Mouse (Mus musculus): ENCODE data around the gene Hoxa6.

The Hoxa6 gene

DNA sequence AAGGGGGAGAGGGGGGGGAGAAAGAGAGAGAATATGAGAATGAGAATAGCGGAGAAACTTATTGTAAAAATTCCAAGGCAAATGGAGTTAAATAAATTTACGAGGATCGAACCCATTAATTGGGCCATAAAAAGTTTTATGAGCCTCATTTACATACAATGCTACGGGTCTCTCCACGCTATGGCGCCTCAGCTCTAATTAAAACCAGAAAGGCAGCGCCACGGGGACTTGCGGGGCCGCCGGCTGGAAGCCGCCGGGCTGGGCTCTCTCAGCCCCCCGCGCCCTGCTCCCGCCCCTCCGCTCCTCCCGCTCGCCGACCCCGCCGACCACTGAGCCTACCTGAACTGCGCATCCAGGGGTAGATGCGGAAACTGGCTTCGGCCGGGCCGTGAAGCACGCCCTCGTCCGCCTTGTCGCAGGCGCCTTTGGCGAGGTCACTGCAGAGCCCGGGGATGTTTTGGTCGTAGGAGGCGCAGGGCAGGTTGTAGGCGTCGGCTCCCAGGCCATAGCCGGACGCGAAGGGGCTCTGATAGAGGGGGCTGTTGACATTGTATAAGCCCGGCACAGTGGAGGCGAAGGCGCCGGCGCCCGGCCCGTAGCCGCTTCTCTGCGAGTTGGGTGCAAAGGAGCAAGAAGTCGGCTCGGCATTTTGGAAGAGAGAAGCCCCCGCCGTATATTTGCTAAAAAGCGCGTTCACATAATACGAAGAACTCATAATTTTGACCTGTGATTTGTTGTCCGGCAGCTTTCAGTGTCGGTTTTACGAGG lies 8.4 kb upstream of the Hoxa6 start:
- no peak for DNase-seq (ENCODE audit: extremely low spot score, low read depth, low spot score)

DNA sequence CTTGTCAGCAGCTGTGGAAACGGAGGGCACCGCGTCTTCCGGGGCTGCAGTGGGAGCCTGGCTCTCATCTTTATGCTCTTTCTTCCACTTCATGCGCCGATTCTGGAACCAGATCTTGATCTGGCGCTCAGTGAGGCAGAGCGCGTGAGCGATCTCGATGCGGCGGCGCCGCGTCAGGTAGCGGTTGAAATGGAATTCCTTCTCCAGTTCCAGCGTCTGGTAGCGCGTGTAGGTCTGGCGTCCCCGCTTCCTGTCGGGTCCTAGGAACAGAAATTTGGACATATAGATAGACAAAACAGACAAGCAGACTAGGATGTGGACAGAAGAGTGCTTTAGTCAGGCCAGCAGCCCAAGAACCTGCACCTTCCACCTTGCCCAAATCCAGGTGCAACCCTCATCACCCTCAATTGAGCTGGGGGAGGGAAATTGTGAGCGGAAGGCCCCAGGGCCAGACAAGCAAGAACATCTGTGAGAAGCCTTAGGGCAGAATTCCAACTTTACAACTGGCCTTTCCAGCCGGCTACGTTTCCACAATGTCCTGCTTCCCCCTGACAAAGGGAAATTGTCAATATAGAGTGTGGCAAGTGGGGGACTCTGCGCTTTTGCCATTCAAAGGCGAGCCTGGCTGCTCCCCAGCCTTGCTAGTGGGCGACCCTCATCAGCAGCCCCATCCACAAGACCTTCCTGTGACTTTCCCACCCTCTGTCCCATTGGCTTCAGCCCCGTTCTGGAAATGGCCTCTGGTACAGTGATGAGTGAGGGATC lies 7.4 kb upstream of the Hoxa6 start:
- DNase-seq (ENCODE audit: extremely low spot score, low read depth, low spot score), result no peak

DNA sequence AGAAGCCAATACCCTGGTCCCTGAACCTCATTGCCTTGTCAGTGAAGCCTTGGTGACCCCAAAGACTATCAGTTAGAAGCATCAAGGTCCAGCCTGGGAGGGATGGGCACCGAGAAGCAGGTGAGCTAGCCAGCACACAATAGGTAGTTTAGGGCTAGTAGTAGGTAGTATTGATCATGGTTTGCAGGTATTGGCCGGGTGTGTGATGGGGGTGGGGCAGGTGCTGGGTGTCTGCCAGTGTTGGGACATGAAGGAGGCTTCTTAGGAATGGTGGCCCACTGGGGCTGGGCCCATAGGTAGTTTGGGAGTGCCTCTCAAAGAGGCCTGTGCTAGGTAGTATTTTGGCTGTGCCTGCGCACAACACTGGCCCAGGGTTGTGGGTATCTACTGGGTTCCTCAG lies 6.5 kb upstream of the Hoxa6 start:
- no peak for DNase-seq (ENCODE audit: extremely low spot score, low read depth, low spot score)

DNA sequence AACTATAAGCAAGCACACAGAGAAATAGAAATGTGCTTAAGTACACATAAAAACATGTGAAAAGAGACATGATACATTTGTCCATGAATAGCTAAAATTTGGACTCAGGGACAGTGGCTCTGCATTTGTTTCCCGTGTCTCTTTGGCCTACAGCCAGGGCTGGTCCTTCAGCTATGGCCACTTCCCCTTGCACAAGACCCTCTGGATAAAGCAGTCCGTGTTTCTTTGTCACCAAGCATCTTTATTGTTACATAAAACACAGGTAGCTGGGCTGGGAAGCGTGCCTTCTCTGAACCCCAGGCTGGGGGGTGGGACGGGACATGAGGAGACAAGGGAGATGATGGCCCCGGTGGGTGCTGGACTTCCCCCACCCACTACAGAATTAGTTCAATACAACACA lies 5.7 kb upstream of the Hoxa6 start:
- no peak for DNase-seq (ENCODE audit: extremely low spot score, low read depth, low spot score)

DNA sequence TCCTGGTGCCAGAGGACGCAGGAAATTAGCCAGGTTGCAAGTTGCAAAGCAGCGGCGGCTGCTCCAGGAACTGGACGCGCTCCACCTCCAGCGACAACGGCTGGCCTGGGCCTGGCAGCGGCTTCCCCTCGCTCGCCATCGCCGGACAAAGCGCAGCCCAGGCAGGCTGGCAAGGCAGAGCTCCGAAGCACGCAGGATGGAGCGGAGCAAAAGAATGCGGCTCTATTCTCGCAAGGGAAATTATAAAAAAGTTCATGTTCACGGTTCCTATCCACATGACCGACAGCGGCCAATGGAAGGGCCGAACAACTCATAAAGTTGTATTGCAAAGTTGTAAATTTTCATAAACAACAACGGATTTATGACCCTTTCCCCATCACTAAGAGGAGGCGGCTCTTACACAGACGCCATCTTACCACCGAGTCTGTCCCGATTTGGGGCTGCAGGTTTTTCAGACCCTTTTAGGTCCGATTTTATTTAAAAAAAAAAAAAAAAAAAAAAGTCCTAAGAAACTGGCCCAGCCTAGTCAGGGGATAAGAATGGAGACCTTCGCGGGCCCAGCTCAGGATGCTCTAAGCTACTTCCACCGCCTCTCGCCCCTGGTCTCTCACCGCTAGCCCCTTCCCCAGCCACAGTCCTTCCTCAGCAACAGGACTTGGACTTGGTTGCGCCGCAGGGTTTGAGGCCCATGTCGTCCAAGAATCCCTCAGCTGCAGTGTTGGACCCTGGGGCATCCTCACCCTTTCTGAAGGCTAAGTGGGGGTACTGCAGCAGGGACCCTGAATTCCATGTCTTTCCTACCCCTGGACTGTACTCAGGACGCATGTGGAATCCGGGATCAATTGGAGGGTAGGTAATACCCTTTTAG lies 4.8 kb upstream of the Hoxa6 start, which contains the start of the genes Hoxa3 and Gm28308:
Gene Hoxa3, minus strand, starts transcription at position 218 of the 868 bp plus-strand sequence.
Gene Gm28308, minus strand, starts transcription at position 221 of the 868 bp plus-strand sequence.
- DNase-seq (ENCODE audit: extremely low spot score, low read depth, low spot score), result peak; percentile 91

DNA sequence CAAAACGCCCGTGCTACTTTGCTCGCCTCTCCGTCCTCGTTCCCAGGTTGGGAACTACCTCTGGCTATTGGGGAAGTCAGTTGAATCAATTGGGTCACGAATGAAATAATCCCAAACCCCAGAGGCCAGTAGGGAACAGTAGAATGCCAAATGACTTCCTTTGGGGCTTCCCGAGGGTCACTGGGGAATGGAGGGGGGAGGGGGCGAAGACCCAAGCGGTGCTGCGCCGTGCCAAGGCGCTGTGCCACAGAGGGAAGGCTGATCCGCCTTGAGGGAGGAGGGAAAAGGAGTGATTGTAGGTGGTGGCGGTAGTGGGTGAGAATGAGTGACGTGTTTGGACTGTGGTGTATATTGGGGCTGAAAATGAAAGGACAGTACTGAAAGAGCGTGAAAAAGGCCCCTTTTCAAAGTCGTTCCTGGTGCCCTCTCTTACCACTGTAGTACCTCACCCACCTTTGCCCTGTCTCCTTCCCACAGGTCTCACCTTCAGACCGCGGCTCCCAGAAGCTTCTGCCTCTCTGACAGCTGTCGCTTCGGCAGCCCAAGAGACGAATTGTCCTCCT lies 4.1 kb upstream of the Hoxa6 start:
- DNase-seq (ENCODE audit: extremely low spot score, low read depth, low spot score), result no peak

DNA sequence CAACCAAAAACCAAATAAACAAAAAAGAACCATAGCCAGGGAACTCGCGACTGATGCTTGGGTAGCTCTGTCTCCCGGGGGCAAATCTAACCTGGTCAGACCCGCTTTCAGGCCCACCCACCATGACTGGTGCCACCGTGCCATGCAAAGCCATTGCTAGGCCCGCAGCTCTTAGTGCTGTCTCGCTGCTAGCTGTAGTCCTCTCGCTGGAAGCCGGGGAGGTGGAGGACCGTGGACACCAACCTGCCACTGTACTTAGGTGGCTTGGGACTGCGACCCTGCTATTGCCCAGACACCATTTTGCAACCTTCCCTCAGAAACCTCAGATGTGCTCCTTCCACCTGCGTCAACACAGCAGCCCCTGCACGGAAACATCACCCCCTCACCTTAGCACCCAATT lies 3.4 kb upstream of the Hoxa6 start:
- DNase-seq (ENCODE audit: extremely low spot score, low read depth, low spot score), result no peak

DNA sequence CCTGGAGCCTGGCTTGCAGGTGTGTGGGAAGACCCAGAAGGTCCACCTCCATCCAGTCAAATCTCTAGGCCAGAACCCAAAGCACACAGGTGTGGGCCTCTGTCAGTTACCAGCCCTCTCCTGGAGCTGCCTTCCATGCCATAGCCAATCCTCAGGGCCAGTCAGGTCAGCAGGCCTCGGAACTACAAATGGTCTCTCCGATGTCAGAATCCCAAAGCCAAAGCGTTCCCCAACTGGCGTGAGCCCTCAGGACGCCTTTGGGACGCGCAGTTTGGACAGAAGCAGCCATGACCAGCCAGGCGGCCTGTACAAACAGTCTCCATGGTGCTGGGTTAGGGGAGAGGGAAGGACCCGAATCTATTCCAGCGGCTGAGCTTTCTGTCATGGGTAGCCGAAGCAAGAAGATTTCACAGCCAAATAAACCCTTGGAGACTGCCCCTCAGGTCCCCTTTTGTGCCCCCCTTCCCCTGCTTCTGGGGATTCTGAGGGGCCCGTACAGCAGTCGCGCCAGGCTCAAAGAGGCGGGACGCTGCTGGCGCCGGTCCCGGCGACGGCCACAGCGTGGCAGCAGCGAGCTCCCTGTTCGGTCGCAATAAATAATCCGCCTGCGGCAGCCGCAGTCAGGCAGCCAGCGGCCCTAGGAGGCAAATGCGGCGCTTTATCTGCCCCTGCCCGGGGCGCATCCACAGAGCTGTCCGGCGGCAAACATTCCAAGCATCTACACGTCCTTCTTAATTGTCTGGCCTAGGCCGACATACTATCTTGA lies 2.8 kb upstream of the Hoxa6 start:
- no peak for DNase-seq (ENCODE audit: extremely low spot score, low read depth, low spot score)

DNA sequence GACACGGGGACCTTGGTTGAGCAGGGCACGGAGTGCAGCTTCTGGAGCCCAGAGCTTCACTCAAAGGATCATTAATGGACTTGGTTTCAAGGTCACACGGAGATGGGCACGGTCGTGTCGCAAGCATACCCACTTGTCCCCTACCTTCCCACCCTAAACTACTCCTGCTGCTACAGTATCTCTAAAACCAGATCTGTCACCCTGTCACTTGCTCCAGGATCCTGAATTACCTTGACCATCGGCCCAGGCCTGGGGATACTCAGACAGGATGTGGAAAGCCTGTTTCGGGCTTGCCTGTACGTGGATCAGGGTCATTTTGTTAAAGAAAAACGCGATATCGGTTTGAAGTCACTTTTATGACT lies 1.1 kb upstream of the Hoxa6 start:
- no peak for DNase-seq (ENCODE audit: extremely low spot score, low read depth, low spot score)

DNA sequence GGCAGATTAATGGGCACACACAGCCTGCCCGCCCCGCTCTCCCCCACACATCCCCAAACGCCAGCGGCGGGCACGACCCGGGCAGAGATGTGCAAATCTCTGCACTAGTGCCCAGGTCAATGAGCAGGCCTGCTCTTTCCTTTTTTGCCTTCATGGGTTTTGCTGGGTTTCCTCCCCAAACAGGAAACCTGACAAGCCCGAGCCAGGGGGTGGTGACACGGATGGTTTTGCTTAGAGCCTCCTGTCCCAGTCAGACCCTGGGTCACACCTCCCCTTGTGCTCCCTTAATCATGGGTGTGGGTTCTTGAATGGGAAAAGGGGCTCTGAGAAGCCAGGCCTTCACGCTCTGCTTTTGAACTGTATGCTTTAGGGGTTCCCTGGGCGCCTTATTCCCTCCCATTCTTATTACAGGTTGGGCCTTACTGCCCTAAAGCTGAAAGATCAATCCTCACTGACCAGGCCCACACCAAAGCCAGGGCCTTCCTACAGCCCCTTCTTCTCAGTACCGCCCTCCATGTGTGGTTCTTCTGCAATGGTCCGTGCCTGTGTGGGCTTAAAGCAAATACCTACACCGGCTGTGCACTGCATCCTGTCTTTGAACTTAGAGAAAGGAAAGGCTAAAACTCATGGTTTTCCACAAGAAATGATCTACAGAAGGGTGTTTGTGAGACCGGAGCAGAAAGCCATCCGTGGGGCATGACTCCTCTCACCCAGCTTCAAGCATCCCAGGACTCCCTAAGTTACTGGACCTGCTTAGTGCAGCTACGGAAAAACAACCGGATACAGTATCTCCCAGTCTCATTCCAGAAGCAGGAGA lies 554 bp upstream of the Hoxa6 start:
- DNase-seq (ENCODE audit: extremely low spot score, low read depth, low spot score), result no peak

DNA sequence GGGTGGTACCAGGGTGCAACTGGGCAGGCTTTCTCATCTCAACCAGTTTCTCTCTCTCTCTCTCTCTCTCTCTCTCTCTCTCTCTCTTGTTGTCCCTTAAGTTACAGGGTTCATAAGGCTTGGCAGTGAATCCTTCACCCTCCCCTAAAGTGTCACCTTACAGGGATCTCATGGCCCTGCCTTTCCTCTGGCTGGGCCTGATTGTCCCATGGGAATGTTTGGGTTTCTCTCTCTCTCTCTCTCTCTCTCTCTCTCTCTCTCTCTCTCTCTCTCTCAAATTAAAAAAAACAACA lies 892 bp downstream of the Hoxa6 start:
- no peak for DNase-seq (ENCODE audit: extremely low spot score, low read depth, low spot score)

DNA sequence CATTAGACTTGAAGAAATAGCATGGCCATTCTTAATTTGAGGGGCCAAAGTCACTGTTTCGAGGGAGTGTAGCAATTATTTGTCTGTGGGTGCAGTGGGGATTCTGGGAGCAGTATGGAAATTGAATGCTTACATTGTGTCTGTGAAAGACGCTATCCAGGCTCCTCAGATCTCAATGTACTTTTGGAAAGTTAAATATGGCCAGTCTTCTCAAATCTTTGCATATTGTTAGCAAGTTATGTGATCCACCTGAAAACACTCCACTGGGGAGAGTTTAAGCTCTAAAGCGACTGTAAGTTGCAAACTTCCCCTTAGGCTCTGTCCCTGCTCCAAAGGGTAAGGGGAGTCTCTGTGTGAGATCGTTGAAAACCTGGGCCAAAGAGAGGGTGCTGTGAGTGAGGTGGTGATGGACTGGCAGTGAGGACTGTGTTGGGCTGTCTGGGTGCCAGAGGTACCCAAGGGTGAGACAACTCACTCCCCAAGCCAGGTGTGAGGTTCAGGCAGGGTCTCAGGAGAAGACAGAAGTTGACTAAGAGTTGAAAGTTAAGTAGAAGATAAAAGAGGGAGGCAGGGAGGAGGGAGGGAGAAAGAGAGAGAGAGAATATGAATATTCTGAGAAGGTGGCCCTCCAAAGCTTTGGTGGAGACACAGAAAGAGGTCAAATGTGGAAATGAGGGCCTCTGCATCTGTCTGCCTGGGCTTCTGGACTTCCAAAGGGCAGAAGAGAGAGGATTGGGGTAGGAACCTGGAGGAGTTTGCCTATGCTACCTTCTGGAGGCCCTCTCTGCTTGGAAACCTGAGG lies 1.4 kb downstream of the Hoxa6 start:
- DNase-seq (ENCODE audit: extremely low spot score, low read depth, low spot score), result no peak

DNA sequence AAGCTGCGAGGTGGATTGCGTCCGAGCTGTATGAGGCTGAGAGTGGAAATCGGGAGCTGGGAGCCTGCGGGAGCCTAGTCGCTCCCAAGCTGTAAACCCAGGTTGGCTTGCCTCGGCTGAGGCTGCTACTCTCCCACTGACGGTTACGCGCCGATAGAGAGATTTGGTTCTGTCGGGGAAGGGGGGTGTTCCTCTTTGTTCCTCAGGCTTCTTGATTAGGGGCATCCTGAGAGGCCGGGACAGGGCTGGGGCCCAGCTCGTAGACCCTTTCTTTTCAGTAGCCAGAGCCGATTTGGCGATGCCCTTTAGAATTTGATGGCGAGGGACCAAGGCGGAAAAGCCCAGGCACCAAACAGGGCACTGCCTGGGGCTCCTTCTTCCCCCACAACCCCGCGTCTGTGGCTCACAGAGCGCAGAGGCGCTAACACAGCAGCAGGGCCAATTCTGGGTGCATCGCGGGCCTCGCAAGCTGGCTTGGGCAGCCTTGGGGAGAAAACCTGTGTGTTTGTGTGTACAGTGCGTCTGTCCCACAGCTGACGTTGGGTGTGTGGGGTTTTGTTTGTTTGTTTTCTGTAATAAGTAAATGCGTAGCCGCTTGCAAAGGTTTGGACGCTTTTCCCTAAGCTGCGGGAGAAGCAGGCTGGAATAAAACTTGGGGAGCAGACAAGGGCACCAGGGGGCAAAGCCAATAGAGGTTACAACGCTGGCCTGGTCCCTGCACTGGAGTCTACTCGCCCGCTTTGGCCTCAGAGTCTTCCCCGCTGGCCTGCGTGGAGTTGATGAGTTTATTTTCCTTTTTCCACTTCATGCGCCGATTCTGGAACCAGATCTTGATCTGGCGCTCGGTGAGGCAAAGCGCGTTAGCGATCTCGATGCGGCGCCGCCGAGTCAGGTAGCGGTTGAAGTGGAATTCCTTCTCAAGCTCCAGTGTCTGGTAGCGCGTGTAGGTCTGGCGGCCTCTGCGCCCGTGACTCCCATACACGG lies 2.6 kb downstream of the Hoxa6 start:
- no peak for DNase-seq (ENCODE audit: extremely low spot score, low read depth, low spot score)

DNA sequence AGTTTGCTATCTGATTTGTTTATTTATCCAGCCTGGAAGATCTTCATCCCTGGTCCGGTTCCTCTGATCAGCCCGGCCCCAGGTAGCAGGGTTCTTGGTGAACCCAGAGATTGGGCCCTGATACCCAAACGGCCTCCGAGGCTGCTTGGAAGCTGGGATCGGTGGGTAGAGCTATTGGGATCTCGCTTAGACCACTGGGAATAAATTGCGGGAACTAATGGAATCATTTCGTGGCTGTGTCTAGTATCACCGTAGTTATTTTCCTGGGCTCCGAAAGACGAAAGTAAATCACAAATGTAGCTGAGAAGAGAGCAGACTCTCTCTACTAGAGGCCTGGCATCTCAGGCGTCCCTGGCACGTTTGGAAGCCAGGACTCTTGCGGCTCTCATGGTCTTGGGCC lies 3.3 kb downstream of the Hoxa6 start:
- no peak for DNase-seq (ENCODE audit: extremely low spot score, low read depth, low spot score)

DNA sequence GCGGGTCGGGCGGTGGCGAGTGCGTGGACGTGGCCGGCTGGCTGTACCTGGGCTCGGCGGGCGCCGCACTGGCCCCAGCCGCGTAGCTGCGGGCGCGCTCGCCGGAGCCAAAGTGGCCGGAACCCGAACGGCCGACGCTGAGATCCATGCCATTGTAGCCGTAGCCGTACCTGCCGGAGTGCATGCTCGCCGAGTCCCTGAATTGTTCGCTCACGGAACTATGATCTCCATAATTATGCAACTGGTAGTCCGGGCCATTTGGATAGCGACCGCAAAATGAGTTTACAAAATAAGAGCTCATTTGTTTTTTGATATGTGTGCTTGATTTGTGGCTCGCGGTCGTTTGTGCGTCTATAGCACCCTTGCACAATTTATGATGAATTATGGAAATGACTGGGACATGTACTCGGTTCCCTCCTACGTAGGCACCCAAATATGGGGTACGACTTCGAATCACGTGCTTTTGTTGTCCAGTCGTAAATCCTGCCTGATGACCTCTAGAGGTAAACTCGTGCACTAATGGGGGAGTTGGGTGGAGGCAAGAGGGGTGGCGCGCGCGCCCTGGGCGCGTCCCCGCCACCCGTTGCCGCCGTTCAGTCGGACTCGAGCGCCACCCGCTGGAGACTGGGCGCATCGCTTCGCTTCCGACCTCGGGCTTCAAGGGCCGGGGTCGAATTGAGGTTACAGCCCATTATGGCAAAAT lies 4.3 kb downstream of the Hoxa6 start, which contains the start of gene Hoxa5:
Gene Hoxa5, minus strand, starts transcription at position 538 of the 703 bp plus-strand sequence.
- DNase-seq (ENCODE audit: extremely low spot score, low read depth, low spot score), result no peak

DNA sequence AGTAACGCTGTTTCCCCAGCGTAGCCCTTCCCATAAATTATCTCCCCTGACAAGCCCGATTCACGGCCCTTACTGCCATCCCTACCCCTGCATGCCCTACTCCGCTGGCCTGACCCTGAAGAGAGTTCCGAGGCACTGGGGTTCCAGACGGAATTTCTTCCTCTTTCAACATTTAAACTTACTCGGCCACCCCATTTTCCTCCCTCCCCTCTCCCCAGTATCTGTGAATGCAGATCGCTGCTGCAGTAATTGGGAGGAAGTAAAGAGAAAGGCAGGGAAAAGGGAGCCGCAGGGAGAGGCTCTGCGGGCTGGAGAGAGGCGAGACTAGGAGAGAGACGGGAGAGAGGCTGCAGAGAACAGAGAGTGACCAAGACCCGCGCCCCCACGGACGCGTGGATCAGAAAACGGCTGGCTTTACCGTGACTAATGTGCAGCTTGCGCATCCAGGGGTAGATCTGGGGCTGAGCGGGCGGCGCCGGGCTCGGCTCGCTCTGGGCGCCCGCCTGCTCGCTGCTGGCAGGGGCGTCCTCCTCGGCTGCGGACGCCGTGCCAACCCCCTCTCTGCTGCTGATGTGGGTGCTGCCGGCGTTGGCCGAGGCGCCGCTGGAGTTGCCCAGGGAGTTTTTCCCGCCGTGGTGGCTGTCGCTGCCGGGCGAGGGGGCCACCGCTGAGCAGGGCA lies 5.0 kb downstream of the Hoxa6 start:
- no peak for DNase-seq (ENCODE audit: extremely low spot score, low read depth, low spot score)

DNA sequence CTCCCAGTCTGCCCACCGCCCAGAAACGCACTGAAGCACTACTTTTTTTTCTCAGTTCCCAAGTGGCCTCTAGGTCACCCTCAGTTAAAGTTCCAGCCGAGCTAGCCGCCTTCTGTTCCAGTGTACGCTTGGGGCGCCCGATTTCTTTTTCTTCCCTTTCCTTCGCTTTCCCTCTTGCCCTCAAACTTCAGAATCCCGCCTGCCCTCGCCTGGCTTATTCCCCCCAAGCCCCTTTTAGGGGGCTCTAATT lies 5.5 kb downstream of the Hoxa6 start:
- DNase-seq (ENCODE audit: extremely low spot score, low read depth, low spot score), result no peak
